Mouse (Mus musculus) G1E (cell line): ENCODE results near the gene Tex22.

Experiments used
- GATA1 ChIP-seq: IDR thresholded peaks from 2 replicates; pipeline ENCODE4 v1.6.1; 2012; ENCODE audit warnings: borderline replicate concordance, low read length, inconsistent platforms, mixed read lengths
- GATA2 ChIP-seq: IDR thresholded peaks from 2 replicates; pipeline ENCODE4 v1.6.1; 2012; ENCODE audit warnings: low read depth, low read length, inconsistent platforms, borderline replicate concordance
- POLR2AphosphoS5 ChIP-seq: IDR thresholded peaks from 2 replicates; pipeline ENCODE4 v1.6.1; 2012; ENCODE audit warnings: low read depth, low read length, inconsistent platforms; ENCODE audit not compliant: insufficient replicate concordance

- no peak for TF ChIP-seq GATA2
- no peak for TF ChIP-seq GATA1
- TF ChIP-seq POLR2AphosphoS5: no peak
These were observed 24.3 kb downstream of the Tex22 start for GRCm38 (mm10) chr12:113098530-113099151.
